Mouse (Mus musculus) thymus, postnatal 25 days (tissue): ENCODE results near the gene Mt3.
"Not testable (repeated sequence)": the region's sequence is repeated elsewhere in the genome, so short reads cannot be mapped to it uniquely, and the experiment has no call there.

Experiments used
- DNase-seq: peaks from one replicate; pipeline ENCODE4 v3.0.0; 2022

The Mt3 gene

DNA sequence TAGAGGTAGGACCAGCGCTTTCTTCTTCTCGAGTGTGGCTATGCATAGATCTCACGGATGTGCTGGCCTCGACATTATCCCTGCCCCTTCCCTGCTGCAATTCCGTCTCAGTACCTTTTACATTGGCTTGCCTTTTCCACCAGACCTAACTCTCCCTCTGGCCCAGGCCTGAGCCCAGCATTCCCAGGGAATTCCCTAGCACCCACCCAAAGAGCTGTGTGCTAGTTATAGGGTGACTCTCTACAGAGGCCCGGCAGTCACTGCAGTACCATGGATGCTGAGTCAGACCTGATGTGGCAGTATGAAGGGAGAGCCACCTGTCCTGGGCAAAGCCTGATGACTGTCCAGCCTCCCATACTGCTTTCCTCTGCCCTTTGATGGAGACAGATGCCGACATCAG is 1.0 kb downstream of the Mt3 start:
- no peak for DNase-seq

DNA sequence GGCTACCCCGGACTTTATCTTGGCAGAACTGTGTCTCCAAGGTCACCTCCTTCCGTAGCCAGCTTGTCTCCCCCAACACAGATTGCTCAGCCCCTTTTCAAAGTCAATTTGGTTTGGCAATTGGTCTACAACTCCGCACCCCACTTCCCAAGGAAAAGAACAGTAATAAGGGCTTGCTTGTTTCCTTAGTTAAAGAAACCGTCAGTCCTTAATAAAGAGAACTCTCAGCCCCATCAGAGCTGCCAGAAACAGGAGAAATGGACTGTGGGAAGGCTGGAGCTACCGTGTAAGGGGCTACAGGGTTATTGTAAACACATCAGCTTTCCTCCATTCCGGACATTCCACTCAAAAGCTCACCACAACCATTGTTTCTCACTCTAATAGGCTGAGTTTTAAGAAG is 2.1 kb downstream of the Mt3 start:
- no peak for DNase-seq

DNA sequence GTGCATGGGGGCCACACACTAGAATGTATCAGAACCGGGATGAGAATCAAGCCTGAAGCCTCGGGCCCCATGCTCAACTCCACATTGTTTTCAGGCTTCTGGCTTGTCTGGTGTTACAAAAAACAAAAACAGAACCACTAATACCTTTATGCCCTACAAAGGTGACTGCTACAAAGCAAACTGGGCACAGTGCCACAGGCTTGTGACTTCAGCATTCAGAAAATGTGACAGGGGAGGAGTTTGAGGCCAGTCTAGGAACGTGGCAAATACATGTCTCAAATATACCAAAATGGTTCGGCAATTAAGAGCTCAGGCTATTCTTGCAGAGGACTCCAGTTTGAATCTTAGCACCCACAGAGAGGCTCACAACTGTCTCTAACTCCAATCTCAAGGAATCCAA is 3.7 kb downstream of the Mt3 start:
- DNase-seq = no peak

DNA sequence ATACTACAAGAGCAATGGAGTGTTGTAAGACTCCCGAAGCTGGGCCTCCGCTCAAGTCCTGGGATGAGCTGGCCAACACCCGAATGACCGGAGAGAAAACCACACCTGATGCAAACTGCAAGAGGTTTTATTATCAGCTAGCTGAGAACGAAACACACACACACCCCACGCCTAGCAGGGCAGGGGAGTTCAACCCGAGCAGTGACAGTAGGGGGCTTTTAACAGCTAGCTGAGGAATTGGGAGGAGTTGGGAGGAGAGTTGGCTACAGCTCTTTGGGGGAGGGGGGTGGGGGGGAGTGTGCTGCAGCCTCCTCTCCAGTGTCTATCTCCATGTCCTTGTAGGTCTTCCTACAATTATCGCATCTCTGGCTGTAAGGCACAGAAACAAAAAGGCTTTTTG is 13.4 kb downstream of the Mt3 start:
- DNase-seq = not testable (repeated sequence)

GRCm38 (mm10) chr8:94167244-94167643 is 14.8 kb downstream of the Mt3 start:
- DNase-seq = peak; percentile 81

DNA sequence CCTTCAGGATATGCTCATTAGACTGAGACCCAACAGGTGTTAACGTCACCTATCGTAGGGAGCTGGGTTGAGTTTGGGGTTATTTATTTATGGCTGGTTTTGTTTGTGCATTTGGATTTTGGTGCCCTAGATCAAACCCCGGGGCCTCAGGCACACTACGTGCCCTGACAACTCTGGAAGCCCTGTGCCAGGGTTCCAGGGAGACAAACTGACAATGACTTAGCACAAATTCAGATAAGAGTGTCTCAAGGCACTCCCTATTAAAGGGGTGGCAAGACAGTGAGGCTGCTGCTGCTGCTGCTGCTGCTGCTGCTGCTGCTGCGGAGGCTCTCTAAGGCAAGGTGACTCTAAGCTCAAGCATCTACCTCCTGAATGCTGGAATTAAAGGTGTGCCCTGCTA is 17.1 kb downstream of the Mt3 start:
- DNase-seq = no peak

- no peak for DNase-seq
These were observed 18.9 kb downstream of the Mt3 start for GRCm38 (mm10) chr8:94171321-94171755.

GRCm38 (mm10) chr8:94172075-94172808 is 19.8 kb downstream of the Mt3 start, which contains the start of gene Mt2:
Mt2 (plus strand) TSS chr8:94172664.
- DNase-seq = no peak

DNA sequence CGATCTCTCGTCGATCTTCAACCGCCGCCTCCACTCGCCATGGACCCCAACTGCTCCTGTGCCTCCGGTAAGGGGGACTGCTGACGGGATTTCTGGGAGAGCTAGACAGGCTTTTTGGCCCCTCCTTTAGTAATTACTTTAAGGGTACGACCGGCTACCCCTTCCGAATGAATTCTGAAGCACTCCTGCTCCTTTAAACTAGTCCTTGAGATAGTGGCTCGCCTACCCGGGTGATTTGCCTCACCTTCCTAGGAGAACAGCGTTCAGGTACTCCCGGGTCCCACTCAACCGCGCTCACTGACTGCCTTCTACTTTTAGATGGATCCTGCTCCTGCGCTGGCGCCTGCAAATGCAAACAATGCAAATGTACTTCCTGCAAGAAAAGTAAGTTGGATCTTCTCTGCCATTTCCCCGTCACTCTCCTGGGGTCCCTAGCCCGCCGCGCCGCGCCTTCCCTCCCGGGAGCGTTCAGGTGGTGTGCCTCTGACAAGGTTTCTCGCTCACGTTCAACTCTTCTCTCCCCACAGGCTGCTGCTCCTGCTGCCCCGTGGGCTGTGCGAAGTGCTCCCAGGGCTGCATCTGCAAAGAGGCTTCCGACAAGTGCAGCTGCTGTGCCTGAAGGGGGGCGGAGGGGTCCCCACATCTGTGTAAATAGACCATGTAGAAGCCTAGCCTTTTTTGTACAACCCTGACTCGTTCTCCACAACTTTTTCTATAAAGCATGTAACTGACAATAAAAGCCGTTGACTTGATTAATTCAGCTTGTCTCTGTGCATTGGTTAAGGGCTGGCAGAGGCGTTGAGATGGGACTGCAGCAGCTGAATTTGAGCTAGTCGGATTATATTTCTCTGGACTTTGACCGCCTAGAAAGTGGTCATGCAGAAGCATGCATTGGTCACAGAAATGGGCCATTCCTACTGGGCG is 20.7 kb downstream of the Mt3 start:
- peak; percentile 30 for DNase-seq

DNA sequence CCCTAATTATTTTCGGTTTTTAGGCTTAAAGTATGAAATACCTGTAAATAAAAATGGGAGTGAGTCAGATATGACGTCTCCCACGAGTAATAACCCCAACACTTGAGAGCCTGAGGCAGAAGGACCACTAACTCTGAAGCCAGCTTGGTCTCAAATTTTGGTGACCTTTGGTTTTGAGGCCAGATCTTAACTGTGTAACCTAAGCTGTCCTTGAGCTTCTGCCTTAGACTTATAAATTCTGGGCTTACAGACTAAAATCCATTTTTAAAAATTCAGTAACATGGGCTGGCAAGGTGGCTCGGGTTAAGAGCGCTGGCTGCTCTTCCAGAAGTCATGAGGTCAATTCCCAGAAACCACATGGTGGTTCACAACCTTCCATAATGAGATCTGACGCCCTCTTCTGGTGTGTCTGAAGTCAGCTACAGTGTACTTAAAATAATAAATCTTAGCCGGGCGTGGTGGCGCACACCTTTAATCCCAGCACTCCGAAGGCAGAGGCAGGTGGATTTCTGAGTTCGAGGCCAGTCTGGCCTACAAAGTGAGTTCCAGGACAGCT is 21.5 kb downstream of the Mt3 start:
- DNase-seq = no peak

- no peak for DNase-seq
These were observed 22.3 kb downstream of the Mt3 start for GRCm38 (mm10) chr8:94174619-94175213.

DNA sequence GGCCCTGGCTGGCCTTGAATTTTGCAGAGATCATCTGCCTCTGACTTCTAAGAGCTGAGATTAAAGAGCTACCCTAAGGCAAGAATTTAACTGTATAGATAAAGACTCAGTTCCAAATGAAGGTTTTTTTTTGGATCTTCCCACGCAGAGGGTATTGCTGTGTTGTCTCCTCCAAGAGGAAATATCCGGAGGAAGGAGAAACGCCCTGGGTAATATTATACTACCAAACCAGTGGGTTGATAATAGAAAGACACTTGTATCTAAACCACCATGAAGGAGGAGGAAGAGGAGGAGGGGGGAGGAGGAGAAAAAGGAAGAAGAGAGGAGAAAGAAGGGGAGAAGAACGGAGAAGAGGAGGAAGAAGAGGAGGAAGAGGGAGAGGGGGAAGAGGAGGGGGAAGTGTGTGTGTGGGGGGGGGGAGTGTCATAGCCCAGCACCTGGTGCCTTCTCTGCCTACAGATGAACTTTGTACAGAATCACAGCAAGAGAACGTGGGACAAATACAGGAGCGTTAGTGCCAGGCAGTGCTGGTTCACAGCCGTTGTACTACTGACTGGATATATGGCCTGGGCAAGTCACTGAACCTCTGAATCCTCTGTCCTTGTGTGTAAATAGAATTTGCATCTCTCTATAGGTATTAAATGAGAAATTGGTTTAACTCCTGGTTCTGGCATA is 25.4 kb downstream of the Mt3 start:
- no peak for DNase-seq

- no peak for DNase-seq
These were observed 26.7 kb downstream of the Mt3 start, which contains the start of gene Mt1 for GRCm38 (mm10) chr8:94178857-94179712. Mt1 (plus strand) TSS chr8:94179082.

DNA sequence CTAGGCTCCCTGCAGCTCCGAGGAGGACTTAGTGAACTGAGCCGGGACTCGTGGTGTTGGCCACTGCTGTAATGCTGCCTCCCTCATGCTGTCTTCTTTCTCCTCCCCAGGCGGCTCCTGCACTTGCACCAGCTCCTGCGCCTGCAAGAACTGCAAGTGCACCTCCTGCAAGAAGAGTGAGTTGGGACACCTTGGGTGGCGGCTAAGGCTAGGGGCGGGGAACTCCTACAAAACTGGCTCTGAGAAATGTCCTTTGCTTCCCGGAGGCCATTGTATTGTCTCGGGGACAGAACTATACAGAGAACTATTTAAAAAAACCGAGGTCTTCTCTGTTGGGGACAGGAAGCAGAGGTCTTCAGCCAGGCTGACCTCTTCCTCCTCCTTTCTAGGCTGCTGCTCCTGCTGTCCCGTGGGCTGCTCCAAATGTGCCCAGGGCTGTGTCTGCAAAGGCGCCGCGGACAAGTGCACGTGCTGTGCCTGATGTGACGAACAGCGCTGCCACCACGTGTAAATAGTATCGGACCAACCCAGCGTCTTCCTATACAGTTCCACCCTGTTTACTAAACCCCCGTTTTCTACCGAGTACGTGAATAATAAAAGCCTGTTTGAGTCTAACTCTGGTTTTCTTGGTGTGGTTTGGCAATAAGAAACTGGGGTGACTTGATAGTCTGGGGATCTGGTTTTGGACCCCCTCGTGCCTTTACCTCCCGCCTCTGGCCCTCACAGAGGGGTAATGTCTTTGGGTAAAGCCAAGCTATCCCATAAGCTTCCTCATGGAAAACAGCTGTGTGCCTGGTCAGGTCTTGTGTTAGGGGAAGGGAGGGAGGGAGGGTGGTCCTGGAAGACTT is 27.5 kb downstream of the Mt3 start:
- no peak for DNase-seq

DNA sequence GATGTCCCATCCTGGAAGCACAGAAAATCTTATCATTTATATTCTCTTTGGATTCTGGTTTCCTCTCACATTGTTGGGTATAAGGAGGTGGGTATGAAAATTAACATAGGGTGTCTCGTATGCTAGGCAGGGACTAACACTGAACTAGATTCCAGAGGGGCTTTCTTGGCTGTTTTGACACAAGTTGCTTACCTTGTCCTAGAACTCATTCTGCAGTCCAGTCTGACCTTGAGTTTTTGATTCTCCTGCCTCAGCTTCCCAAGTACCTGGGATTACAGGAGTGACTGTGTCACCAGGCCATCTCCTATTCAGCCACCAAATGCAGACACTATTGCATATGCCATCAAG is 28.1 kb downstream of the Mt3 start:
- no peak for DNase-seq

GRCm38 (mm10) chr8:94182055-94182929 is 29.9 kb downstream of the Mt3 start:
- no peak for DNase-seq

DNA sequence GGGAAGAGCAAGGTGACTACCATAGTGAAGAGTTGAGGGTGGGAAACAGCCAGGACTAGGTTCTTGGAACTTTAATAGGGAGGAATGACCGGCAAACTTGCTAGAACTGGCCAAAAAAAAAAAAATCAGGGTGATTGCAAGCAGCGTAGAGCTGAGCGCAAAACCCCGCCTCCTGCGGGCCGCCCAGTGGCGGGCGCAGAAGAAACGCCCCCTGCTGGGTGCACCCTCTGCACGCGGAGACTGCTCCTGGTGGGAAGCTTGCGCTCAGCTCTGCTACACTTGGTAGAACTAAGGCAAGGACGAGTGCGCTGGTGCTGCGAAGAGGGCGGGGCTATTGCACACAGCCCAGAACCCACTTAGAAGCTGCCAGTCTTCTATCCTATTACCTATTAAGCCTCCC is 30.7 kb downstream of the Mt3 start:
- DNase-seq = peak; percentile 63

DNA sequence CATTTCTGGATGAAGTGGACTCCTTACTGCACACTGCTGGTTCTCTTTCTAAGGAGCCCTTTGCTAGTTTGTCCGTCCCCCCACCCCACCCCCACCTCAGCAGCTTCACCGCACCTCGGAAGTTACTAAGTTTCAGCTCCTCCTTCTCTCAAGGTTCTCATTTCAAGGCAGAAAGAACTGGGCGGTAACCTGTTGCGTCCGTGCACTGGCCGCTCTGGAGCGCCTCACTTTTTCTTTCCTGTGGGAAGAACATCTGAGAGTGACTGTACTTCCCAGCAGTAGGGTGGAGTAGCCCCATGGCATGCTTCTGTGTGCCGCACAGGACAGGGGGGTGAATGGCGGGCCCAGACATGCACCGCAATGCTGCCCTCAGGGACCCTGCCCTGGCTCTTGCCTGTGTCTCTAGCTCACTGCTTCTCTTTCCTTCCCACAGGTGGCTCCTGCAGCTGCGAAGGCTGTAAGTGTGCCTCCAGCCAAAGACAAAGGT is 32.0 kb downstream of the Mt3 start:
- no peak for DNase-seq

- no peak for DNase-seq
These were observed 33.4 kb downstream of the Mt3 start for GRCm38 (mm10) chr8:94185791-94186190.

DNA sequence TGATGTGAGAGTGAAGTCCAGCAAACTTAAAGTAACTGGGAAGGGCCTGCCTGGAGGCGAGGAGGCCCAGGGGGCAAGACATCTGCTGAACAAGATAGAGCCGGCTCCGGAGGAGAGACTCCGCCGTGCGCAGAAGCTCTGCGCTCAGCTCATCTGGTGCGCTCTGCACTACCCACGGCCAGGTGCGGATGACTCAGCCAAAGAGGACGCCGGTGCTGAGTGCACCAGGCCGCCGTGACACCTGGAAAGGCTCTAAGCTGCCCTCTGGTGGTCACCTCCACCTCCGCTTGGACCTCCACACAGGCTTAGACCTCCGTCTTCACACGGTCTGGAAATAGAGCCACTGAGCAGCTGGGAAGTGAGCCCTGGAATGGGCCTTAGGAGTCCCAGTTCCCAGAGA is 34.1 kb downstream of the Mt3 start:
- peak; percentile 78 for DNase-seq
